Mouse (Mus musculus) frontal cortex, postnatal 25 days (tissue): Measurements from ENCODE around the gene Acaa1a.

Source experiments
- DNase-seq, 2 experiments: peaks; one replicate each; pipeline ENCODE4 v3.0.0; 2022; ENCODE audit warnings: low spot score in 2 of 2

Acaa1a gene

GRCm38 (mm10) chr9:119388956-119389355 lies 49.5 kb downstream of the Acaa1a start:
- no peak for DNase-seq

- no peak for DNase-seq
Observed at GRCm38 (mm10) chr9:119390214-119390613, 50.7 kb downstream of the Acaa1a start.

- no peak for DNase-seq
Observed at GRCm38 (mm10) chr9:119394808-119395207, 55.3 kb downstream of the Acaa1a start.
